In genomic region chr11:101094930-101095313, GRCm38 (mm10) we compare ENCODE assay signal across 7 mouse cellular contexts. TPM values are rescaled to one million over a fixed set of nuclear protein-coding genes. Genes with fewer than 3 reads are reported as not detected.
DNase-seq lines count a peak whose midpoint lies in the region; ATAC-seq lines count a peak whose summit lies in the region.

No protein-coding gene starts in this region.

- intact Hi-C loops in left cerebral cortex, postnatal 25 days (cut with DNase I), result loop anchor here (2.0 to 10.0 kb wide), 2 partner anchors 82 to 320 kb away; partner anchors contain the start of gene Aarsd1

- under 1% methylated on average over 18 of the region's 18 CpGs for whole genome bisulfite sequencing in neural tube, embryonic 11.5 days
- 1% methylated on average over 18 of the region's 18 CpGs for WGBS in forebrain, embryonic 12.5 days
- WGBS in liver, embryonic 12.5 days (ENCODE audit: insufficient replicate concordance), result 2% methylated on average over 18 of the region's 18 CpGs

- no peaks in the 10 kb centered on the region for H3K27me3 ChIP-seq in neural tube, embryonic 11.5 days (ENCODE audit: control insufficient read depth, insufficient read depth, low read length)
- no peaks in the 10 kb centered on the region for H3K27me3 ChIP-seq in forebrain, embryonic 12.5 days
- no peaks in the 10 kb centered on the region for H3K27me3 ChIP-seq in liver, embryonic 12.5 days (replicated peaks)

- 0 out of 2 replicates have a peak, but pooled peaks cover 8% of the 10 kb centered on the region for H3K4me1 ChIP-seq in neural tube, embryonic 11.5 days (ENCODE audit: control insufficient read depth, insufficient read depth, low read length)
- peaks cover 19% of the 10 kb centered on the region for H3K4me1 ChIP-seq in forebrain, embryonic 12.5 days
- H3K4me1 ChIP-seq in liver, embryonic 12.5 days, result peaks cover 27% of the 10 kb centered on the region

- ATAC-seq in neural tube, embryonic 11.5 days (ENCODE audit: insufficient read depth, low FRiP score, low TSS enrichment), result peak; percentile 13; the same call in 1 of the 2 replicates
- peak; percentile 50 for ATAC-seq in forebrain, embryonic 12.5 days (ENCODE audit: low FRiP score)
- no peak for ATAC-seq in liver, embryonic 12.5 days

- peak overlapping the region; percentile 77 for H3K4me2 ChIP-seq in neural tube, embryonic 11.5 days (ENCODE audit: low read depth)
- H3K4me2 ChIP-seq in forebrain, embryonic 12.5 days, result peak overlapping the region; percentile 72
- H3K4me2 ChIP-seq in liver, embryonic 12.5 days, result peak overlapping the region; percentile 99

- H3K9ac ChIP-seq in neural tube, embryonic 11.5 days (ENCODE audit: low read length), result peak overlapping the region; percentile 84
- peak overlapping the region; percentile 74 for H3K9ac ChIP-seq in forebrain, embryonic 12.5 days
- H3K9ac ChIP-seq in liver, embryonic 12.5 days, result peak overlapping the region; percentile 90

- peak overlapping the region; percentile 61; the same call in 1 of the 2 replicates for H3K27ac ChIP-seq in neural tube, embryonic 11.5 days (ENCODE audit: low read depth, low read length)
- H3K27ac ChIP-seq in forebrain, embryonic 12.5 days, result peak overlapping the region; percentile 56; the same call in 1 of the 2 replicates
- peak overlapping the region; percentile 98 for H3K27ac ChIP-seq in liver, embryonic 12.5 days

- H3K36me3 ChIP-seq in neural tube, embryonic 11.5 days (ENCODE audit: control insufficient read depth, insufficient read depth, low read length), result peaks cover 26% of the 10 kb centered on the region
- peaks cover 72% of the 10 kb centered on the region for H3K36me3 ChIP-seq in forebrain, embryonic 12.5 days (replicated peaks)
- H3K36me3 ChIP-seq in liver, embryonic 12.5 days, result peaks cover 79% of the 10 kb centered on the region

- H3K4me3 ChIP-seq in neural tube, embryonic 11.5 days (ENCODE audit: low read depth, low read length), result peak overlapping the region; percentile 69
- peak overlapping the region; percentile 74 for H3K4me3 ChIP-seq in forebrain, embryonic 12.5 days (replicated peaks)
- H3K4me3 ChIP-seq in liver, embryonic 12.5 days, result peak overlapping the region; percentile 86

- no peaks in the 10 kb centered on the region for H3K9me3 ChIP-seq in neural tube, embryonic 11.5 days (ENCODE audit: control insufficient read depth, low read length)
- no peaks in the 10 kb centered on the region for H3K9me3 ChIP-seq in forebrain, embryonic 12.5 days
- H3K9me3 ChIP-seq in liver, embryonic 12.5 days (replicated peaks), result no peaks in the 10 kb centered on the region

- DNase-seq in neural tube, embryonic 11.5 days (ENCODE audit: low spot score), result no peak
- DNase-seq in neural tube, embryonic 10.5 days (ENCODE audit: extremely low spot score, low spot score), result no peak
- DNase-seq in testis, postnatal 14 days (ENCODE audit: low spot score), result peak; percentile 53
- no peak for DNase-seq in left cerebral cortex, postnatal 25 days (ENCODE audit: low spot score in 2 of 2)
- no peak for DNase-seq in spleen, adult 18-20 months

RNA-seq across cellular contexts. Expression of gene Psmc3ip, which starts 0.3 kb away (rescaled TPM):
- 49.3 and 50.8 TPM in 2 replicates for polyA plus RNA-seq in neural tube, embryonic 11.5 days (2014; fragmentation: Nextera tagmentation; extraction: Ambion mirVana)
- polyA plus RNA-seq in forebrain, embryonic 12.5 days (2016; fragmentation: Nextera tagmentation; extraction: Ambion mirVana), result 59.0 and 62.1 TPM in 2 replicates
- polyA plus RNA-seq in liver, embryonic 12.5 days (2016; fragmentation: Nextera tagmentation; extraction: Ambion mirVana), result 28.2 and 28.3 TPM in 2 replicates
- total RNA-seq in left cerebral cortex, postnatal 25 days (2021), result 1 to 10 TPM; 3.6 to 3.9 TPM

RNA-seq across cellular contexts. Expression of gene Mlx, which starts 7.8 kb away (rescaled TPM):
- 55.6 and 61.6 TPM in 2 replicates for polyA plus RNA-seq in neural tube, embryonic 11.5 days (2014; fragmentation: Nextera tagmentation; extraction: Ambion mirVana)
- 47.6 and 52.6 TPM in 2 replicates for polyA plus RNA-seq in forebrain, embryonic 12.5 days (2016; fragmentation: Nextera tagmentation; extraction: Ambion mirVana)
- polyA plus RNA-seq in liver, embryonic 12.5 days (2016; fragmentation: Nextera tagmentation; extraction: Ambion mirVana), result 34.9 and 35.7 TPM in 2 replicates
- 10 to 100 TPM; 47.1 to 53.0 TPM for total RNA-seq in left cerebral cortex, postnatal 25 days (2021)

RNA-seq across cellular contexts. Expression of gene Coasy, which starts 12.6 kb away (rescaled TPM):
- 55.5 and 55.9 TPM in 2 replicates for polyA plus RNA-seq in neural tube, embryonic 11.5 days (2014; fragmentation: Nextera tagmentation; extraction: Ambion mirVana)
- polyA plus RNA-seq in forebrain, embryonic 12.5 days (2016; fragmentation: Nextera tagmentation; extraction: Ambion mirVana), result 50.7 and 50.9 TPM in 2 replicates
- 26.4 and 28.5 TPM in 2 replicates for polyA plus RNA-seq in liver, embryonic 12.5 days (2016; fragmentation: Nextera tagmentation; extraction: Ambion mirVana)
- total RNA-seq in left cerebral cortex, postnatal 25 days (2021), result 10 to 100 TPM; 26.0 to 28.5 TPM

RNA-seq across cellular contexts. Expression of gene Hsd17b1, which starts 16.7 kb away (rescaled TPM):
- polyA plus RNA-seq in neural tube, embryonic 11.5 days (2014; fragmentation: Nextera tagmentation; extraction: Ambion mirVana), result not detected in 2 replicates
- polyA plus RNA-seq in forebrain, embryonic 12.5 days (2016; fragmentation: Nextera tagmentation; extraction: Ambion mirVana), result 0.19 and 0.33 TPM in 2 replicates
- polyA plus RNA-seq in liver, embryonic 12.5 days (2016; fragmentation: Nextera tagmentation; extraction: Ambion mirVana), result 0.08 TPM in 1 of 2 replicates, not detected in the other
- total RNA-seq in left cerebral cortex, postnatal 25 days (2021), result 1 to 10 TPM; 1.2 to 1.4 TPM

RNA-seq across cellular contexts. Expression of gene Retreg3, which starts 24.8 kb away (rescaled TPM):
- 14.3 and 14.4 TPM in 2 replicates for polyA plus RNA-seq in neural tube, embryonic 11.5 days (2014; fragmentation: Nextera tagmentation; extraction: Ambion mirVana)
- polyA plus RNA-seq in forebrain, embryonic 12.5 days (2016; fragmentation: Nextera tagmentation; extraction: Ambion mirVana), result 18.6 and 19.3 TPM in 2 replicates
- 12.7 and 13.0 TPM in 2 replicates for polyA plus RNA-seq in liver, embryonic 12.5 days (2016; fragmentation: Nextera tagmentation; extraction: Ambion mirVana)
- total RNA-seq in left cerebral cortex, postnatal 25 days (2021), result 10 to 100 TPM; 56.2 to 56.7 TPM
